Mouse (Mus musculus): ENCODE results near the gene Zfp157.

DNA sequence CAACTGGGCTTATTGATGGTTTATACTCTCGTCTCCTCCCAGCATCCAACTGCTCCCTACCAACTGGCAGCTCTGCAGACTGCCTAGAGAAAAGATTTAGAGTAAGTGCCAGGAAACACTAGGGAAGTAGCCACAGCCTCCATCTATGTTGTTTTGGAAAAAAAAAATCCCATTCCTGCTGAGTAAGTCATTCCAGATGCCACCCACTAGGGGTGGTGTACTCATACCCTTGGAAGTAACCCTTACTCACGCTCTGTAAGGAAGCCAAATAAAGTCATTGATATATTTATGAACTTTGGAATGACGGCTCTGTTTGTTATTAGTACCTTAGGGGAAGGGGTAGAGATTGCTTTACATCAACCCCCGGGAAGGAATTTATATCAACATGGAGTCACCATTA lies 17.1 kb downstream of the Zfp157 start:
- TF ChIP-seq CHD2 (IDR thresholded peaks at IDR 0.05; ENCODE audit: low read depth, low read length) (no peak), HCFC1 (IDR thresholded peaks at IDR 0.05; ENCODE audit: borderline replicate concordance, insufficient read depth, low read length) (no peak)

Data from ES-E14 (cell line).